Mouse (Mus musculus) intestine, embryonic 16.5 days (tissue): Measurements from ENCODE around the gene Msrb3. TPM values are rescaled to one million over a fixed set of nuclear protein-coding genes. Genes with fewer than 3 reads are reported as not detected.
A peak's percentile ranks its signal among the peaks of the same experiment; 100 is the strongest.

Experiments used
- ATAC-seq: fragments of 200-750 bp; cut with Nextera tagmentation; 2 replicates; pipeline ENCODE4 v1.8.0; 2017; ENCODE audit warnings: moderate TSS enrichment, moderate library complexity
- H3K27ac ChIP-seq: fragments of 300-500 bp; sonication (generic); 2 replicates; pipeline ENCODE4 v1.5.1; 2014; ENCODE audit warnings: mild to moderate bottlenecking, low read length
- H3K27me3 ChIP-seq: fragments of 300-500 bp; sonication (generic); replicated peaks from 2 replicates; pipeline ENCODE4 v1.6.1; 2014; ENCODE audit warnings: low read length, control low read depth, mixed read lengths; ENCODE audit not compliant: control insufficient read depth, insufficient read depth
- H3K36me3 ChIP-seq: fragments of 300-500 bp; sonication (generic); 2 replicates; pipeline ENCODE4 v1.6.1; 2014; ENCODE audit warnings: low read length, control low read depth; ENCODE audit not compliant: control insufficient read depth, insufficient read depth
- H3K4me1 ChIP-seq: fragments of 300-500 bp; sonication (generic); 2 replicates; pipeline ENCODE4 v1.6.1; 2014; ENCODE audit warnings: low read length, control low read depth, mixed read lengths; ENCODE audit not compliant: control insufficient read depth, insufficient read depth
- H3K4me2 ChIP-seq: fragments of 300-500 bp; sonication (generic); 2 replicates; pipeline ENCODE4 v1.6.1; 2014; ENCODE audit warnings: low read depth, low read length, control low read depth
- H3K4me3 ChIP-seq: fragments of 300-500 bp; sonication (generic); 2 replicates; pipeline ENCODE4 v1.5.1; 2014; ENCODE audit warnings: mild to moderate bottlenecking, low read length
- H3K9ac ChIP-seq: fragments of 300-500 bp; sonication (generic); 2 replicates; pipeline ENCODE4 v1.6.1; 2014; ENCODE audit warnings: low read depth, low read length
- H3K9me3 ChIP-seq: fragments of 300-500 bp; sonication (generic); 2 replicates; pipeline ENCODE4 v1.6.1; 2016; ENCODE audit warnings: low read length, control low read depth; ENCODE audit not compliant: control insufficient read depth
- WGBS: fragments of 180-500 bp; shearing (Covaris S2); extraction: QIAGEN DNeasy Blood & Tissue Kit; methylation state at CpG from one replicate; pipeline ENCODE4 v1.1.7; 2014; 5-methylcytosine and 5-hydroxymethylcytosine counted together
- polyA plus RNA-seq: library from polyadenylated mRNA; unstranded; fragments of >200 nt; fragmentation: Nextera tagmentation; extraction: Ambion mirVana; gene quantifications from 2 replicates; pipeline ENCODE4 v1.2.1, GENCODE M21; 2015

Gene Msrb3
- polyA plus RNA-seq, 1 experiment from 2014 or later = 14.0 TPM

GRCm38 (mm10) chr10:120903843-120904468, 5.1 kb upstream of the Msrb3 start:
- Histone ChIP-seq H3K36me3 (no peaks in the 10 kb centered on the region), H3K27ac (no peak overlapping the region), H3K9me3 (no peaks in the 10 kb centered on the region), H3K9ac (no peak overlapping the region), H3K4me2 (no peak overlapping the region), H3K4me3 (no peak overlapping the region), H3K4me1 (peaks cover 6% of the 10 kb centered on the region; the same call in 1 of the 2 replicates), H3K27me3 (no peaks in the 10 kb centered on the region)
- WGBS = 73% methylated on average over 4 of the region's 4 CpGs
- ATAC-seq = no peak

GRCm38 (mm10) chr10:120901746-120902145, 2.8 kb upstream of the Msrb3 start:
- Histone ChIP-seq H3K4me2 (no peak overlapping the region), H3K27me3 (peaks cover 5% of the 10 kb centered on the region; the same call in 1 of the 2 replicates), H3K9ac (no peak overlapping the region), H3K27ac (0 out of 2 replicates have a peak overlapping the region, but pooled peaks have one; percentile 23), H3K36me3 (no peaks in the 10 kb centered on the region), H3K4me3 (no peak overlapping the region), H3K9me3 (no peaks in the 10 kb centered on the region), H3K4me1 (peaks cover 7% of the 10 kb centered on the region; the same call in 1 of the 2 replicates)
- 53% methylated on average over 9 of the region's 9 CpGs for WGBS
- ATAC-seq = no peak

- H3K4me1 ChIP-seq = peaks cover 11% of the 10 kb centered on the region; the same call in 1 of the 2 replicates
- H3K4me3 ChIP-seq = peak overlapping the region; percentile 24
- H3K9me3 ChIP-seq = no peaks in the 10 kb centered on the region
- 0 out of 2 replicates have a peak overlapping the region, but pooled peaks have one; percentile 38 for H3K9ac ChIP-seq
- 44% methylated on average over 13 of the region's 13 CpGs for WGBS
- H3K36me3 ChIP-seq = no peaks in the 10 kb centered on the region
- peak overlapping the region; percentile 37 for H3K4me2 ChIP-seq
- ATAC-seq = no peak
- H3K27me3 ChIP-seq = peaks cover 5% of the 10 kb centered on the region; the same call in 1 of the 2 replicates
- H3K27ac ChIP-seq = peak overlapping the region; percentile 66
Observed at GRCm38 (mm10) chr10:120900096-120900495, 1.2 kb upstream of the Msrb3 start.

- Histone ChIP-seq H3K4me1 (peaks cover 16% of the 10 kb centered on the region), H3K9ac (peak overlapping the region; percentile 81), H3K4me3 (peak overlapping the region; percentile 70), H3K27me3 (peaks cover 5% of the 10 kb centered on the region; the same call in 1 of the 2 replicates), H3K4me2 (peak overlapping the region; percentile 94), H3K36me3 (no peaks in the 10 kb centered on the region), H3K27ac (peak overlapping the region; percentile 87), H3K9me3 (no peaks in the 10 kb centered on the region)
- 1% methylated on average over 49 of the region's 49 CpGs for WGBS
- peak; percentile 21 for ATAC-seq
Observed at GRCm38 (mm10) chr10:120898357-120898756, 544 bp downstream of the Msrb3 start.

GRCm38 (mm10) chr10:120895899-120896289, 3.0 kb downstream of the Msrb3 start:
- Histone ChIP-seq H3K27me3 (peaks cover 5% of the 10 kb centered on the region; the same call in 1 of the 2 replicates), H3K36me3 (no peaks in the 10 kb centered on the region), H3K4me3 (no peak overlapping the region), H3K9ac (no peak overlapping the region), H3K4me2 (peak overlapping the region; percentile 17; the same call in 1 of the 2 replicates), H3K4me1 (peaks cover 18% of the 10 kb centered on the region), H3K9me3 (no peaks in the 10 kb centered on the region), H3K27ac (peak overlapping the region; percentile 55; the same call in 1 of the 2 replicates)
- ATAC-seq = peak; percentile 23; the same call in 1 of the 2 replicates
- WGBS = 30% methylated on average over 15 of the region's 15 CpGs

GRCm38 (mm10) chr10:120894978-120895898, 3.7 kb downstream of the Msrb3 start:
- no peak overlapping the region for H3K9ac ChIP-seq
- H3K4me3 ChIP-seq = no peak overlapping the region
- peak; percentile 65 for ATAC-seq
- H3K27ac ChIP-seq = peak overlapping the region; percentile 65
- H3K9me3 ChIP-seq = no peaks in the 10 kb centered on the region
- H3K27me3 ChIP-seq = peaks cover 5% of the 10 kb centered on the region; the same call in 1 of the 2 replicates
- no peaks in the 10 kb centered on the region for H3K36me3 ChIP-seq
- 70% methylated on average over 15 of the region's 15 CpGs for WGBS
- peaks cover 18% of the 10 kb centered on the region for H3K4me1 ChIP-seq
- H3K4me2 ChIP-seq = peak overlapping the region; percentile 17; the same call in 1 of the 2 replicates

- Histone ChIP-seq H3K27me3 (peaks cover 5% of the 10 kb centered on the region; the same call in 1 of the 2 replicates), H3K9ac (no peak overlapping the region), H3K36me3 (no peaks in the 10 kb centered on the region), H3K9me3 (no peaks in the 10 kb centered on the region), H3K27ac (peak overlapping the region; percentile 38), H3K4me3 (no peak overlapping the region), H3K4me2 (no peak overlapping the region), H3K4me1 (peaks cover 15% of the 10 kb centered on the region)
- no peak for ATAC-seq
- WGBS = 60% methylated on average over 4 of the region's 4 CpGs
Observed at GRCm38 (mm10) chr10:120893938-120894337, 5.0 kb downstream of the Msrb3 start.

- no peaks in the 10 kb centered on the region for H3K27me3 ChIP-seq
- H3K9me3 ChIP-seq = no peaks in the 10 kb centered on the region
- H3K4me2 ChIP-seq = no peak overlapping the region
- 94% methylated on average over 4 of the region's 4 CpGs for WGBS
- ATAC-seq = no peak
- peaks cover 15% of the 10 kb centered on the region for H3K4me1 ChIP-seq
- no peak overlapping the region for H3K4me3 ChIP-seq
- no peak overlapping the region for H3K27ac ChIP-seq
- H3K9ac ChIP-seq = no peak overlapping the region
- H3K36me3 ChIP-seq = no peaks in the 10 kb centered on the region
Observed at GRCm38 (mm10) chr10:120891131-120891530, 7.8 kb downstream of the Msrb3 start.

GRCm38 (mm10) chr10:120890592-120890991, 8.3 kb downstream of the Msrb3 start:
- Histone ChIP-seq H3K9ac (no peak overlapping the region), H3K36me3 (no peaks in the 10 kb centered on the region), H3K27ac (no peak overlapping the region), H3K4me3 (no peak overlapping the region), H3K27me3 (no peaks in the 10 kb centered on the region), H3K4me1 (peaks cover 11% of the 10 kb centered on the region), H3K4me2 (no peak overlapping the region), H3K9me3 (no peaks in the 10 kb centered on the region)
- 96% methylated on average over 1 of the region's 1 CpGs for WGBS
- no peak for ATAC-seq
